Mouse (Mus musculus) large intestine, adult 2 months (tissue): ENCODE data around the gene Neil1. TPM values are rescaled to one million over a fixed set of nuclear protein-coding genes. Genes with fewer than 3 reads are reported as not detected.

Experiments used
- DNase-seq: peaks from one replicate; pipeline ENCODE4 v3.0.0-alpha.2; 2012; ENCODE audit warnings: low read depth, low spot score
- WGBS: fragments of 180-500 bp; shearing (Covaris S2); methylation state at CpG from one replicate; pipeline ENCODE4 v1.1.7; 2018; 5-methylcytosine and 5-hydroxymethylcytosine counted together
- polyA plus RNA-seq: library from polyadenylated mRNA; depleted of rRNA; stranded (reverse); fragments of >200 nt; gene quantifications from 2 replicates; pipeline ENCODE4 v1.2.3, GENCODE M21; 2012; rRNA removed

Gene Neil1
- 12.0 and 12.8 TPM in 2 replicates for polyA plus RNA-seq

DNA sequence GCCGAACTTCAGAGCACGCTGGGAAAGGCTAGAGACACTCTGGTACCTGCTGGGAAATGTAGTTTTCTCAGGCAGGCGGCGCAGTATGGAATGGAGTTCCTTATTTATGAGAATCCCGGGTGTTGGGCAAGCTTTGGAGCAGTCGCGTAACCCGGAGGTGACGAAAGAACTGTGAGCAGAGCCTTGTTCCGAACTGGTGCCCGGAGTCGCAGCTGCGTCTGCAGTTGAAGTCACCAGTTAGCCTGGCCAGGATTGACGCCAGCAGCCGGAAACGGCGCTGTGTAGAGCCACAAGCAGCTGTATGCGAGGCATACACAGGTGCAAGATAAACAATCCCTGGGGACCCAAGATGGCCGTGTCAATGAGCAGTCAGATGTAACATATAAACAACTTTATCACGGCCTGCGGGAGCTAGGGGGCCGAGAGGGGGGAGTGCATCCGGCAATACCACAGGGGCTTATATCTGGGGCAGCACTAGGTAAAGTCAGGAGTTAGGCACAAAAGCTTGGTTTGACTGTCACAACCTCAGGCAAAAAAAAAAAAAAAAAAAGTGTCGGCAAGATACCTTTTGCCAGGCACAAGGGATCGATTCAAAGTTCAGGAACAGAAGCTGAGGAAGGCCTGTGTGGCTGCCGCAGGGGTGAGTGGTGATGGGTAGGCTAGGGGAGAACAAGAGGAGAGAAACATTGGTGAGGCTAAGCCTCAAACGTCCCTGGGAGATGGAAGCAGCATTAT lies at the start of gene Neil1:
Neil1 (minus strand) TSS at position 162 of the 735 bp plus-strand sequence.
- WGBS, result 1% methylated on average over 27 of the region's 27 CpGs
- peak; percentile 76 for DNase-seq

DNA sequence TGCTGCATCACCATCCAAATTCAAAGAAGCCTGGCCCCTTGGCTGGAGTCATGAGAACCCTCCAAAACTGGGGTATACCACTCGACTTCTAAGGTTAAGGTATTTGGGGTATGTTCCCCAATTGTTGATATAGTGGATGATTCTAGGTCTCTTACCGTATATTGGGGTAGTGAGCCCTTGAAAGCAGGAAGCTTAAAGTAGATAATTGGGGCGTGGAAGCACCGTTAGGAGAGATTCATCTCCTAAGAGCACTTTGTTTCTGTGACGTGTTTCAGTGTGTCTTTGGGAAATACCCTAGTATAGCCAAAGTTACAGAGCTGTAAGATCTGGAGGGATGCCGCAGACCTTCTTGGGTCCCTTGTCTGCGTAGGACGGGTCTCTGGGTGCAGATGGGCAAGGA lies 49.3 kb upstream of the Neil1 start:
- 74% methylated on average over 8 of the region's 8 CpGs for WGBS
- no peak for DNase-seq

DNA sequence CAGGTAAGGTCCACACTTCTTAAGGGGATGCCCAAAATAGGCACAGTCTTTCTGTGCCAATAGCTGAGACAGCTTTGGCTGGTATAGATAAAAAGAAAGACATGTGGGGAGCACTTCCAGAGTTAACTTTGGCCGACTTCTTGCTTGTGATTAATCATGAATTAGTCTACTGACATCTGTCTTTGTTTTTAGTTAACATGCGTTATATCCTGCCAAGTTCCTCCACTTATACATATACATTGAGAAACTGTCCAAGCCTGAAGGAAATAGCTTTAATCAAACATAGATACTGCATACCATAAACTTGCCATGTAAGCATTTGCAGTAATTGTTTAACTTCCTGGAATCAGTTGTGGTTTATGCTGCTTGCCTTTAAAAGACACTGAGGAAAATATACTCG lies 48.6 kb upstream of the Neil1 start:
- 15% methylated on average over 3 of the region's 3 CpGs for WGBS

DNA sequence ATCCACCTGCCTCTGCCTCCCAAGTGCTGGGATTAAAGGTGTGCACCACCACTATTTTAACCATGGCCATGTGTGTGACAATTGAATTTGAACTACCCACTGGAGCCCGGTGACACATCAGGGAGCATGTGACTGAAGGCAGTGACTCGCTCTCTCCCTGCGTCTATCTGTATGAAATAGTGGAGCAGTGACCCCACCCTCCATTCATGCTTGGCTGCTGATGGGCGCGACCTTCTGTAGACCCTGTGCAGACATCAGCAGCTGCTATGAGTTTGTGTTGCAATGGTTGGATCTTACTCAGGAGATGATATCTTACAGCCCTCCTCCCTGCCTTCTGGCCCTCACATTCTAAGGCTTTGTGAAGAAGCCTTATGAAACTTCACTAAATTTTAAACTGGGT lies 20.3 kb upstream of the Neil1 start:
- 65% methylated on average over 5 of the region's 5 CpGs for WGBS

More for the DNA sequence above, 48.6 kb upstream of the Neil1 start:
- DNase-seq, result no peak

DNA sequence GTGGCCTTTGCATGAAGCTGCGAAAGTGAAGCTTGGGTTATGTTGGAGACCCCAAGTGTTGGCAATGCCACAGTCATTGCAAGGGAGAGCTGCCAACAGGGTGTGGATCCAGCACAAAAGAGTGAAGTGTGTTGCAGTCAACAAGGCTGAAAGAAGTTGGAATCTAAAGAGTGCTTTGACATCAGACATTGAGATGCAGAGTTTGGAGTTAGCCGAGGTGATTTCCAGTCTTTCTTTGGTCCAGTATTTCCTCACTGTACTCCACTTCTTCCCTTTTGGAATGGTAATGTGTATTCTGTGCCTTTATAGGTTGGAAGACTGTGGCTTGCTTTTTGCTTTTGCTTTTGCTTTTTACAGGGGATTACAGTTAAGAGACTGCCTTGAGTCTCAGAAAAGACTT lies 18.1 kb upstream of the Neil1 start:
- DNase-seq, result no peak
- WGBS, result 90% methylated on average over 2 of the region's 2 CpGs

More for the DNA sequence above, 20.3 kb upstream of the Neil1 start:
- no peak for DNase-seq

DNA sequence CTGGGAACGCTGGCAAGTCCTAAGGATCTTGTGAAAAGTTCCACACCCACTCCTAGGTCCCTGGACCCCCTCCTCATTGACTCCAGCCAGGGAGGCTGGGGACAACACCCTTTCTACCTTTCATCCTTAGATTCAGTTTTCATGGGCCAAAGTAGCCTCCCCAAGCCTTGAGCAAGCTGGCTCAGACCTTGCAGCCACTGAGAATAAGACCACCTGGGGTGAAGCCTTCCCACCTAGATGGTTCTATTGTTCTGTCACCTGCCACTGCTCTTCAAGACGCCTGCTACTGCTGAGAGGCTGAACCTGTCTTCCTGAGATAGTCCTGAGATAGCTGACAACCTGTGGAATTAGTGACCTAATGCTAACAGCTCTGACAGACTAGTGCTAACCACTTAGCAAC lies 15.0 kb upstream of the Neil1 start:
- DNase-seq, result no peak
- 55% methylated on average over 2 of the region's 2 CpGs for WGBS

DNA sequence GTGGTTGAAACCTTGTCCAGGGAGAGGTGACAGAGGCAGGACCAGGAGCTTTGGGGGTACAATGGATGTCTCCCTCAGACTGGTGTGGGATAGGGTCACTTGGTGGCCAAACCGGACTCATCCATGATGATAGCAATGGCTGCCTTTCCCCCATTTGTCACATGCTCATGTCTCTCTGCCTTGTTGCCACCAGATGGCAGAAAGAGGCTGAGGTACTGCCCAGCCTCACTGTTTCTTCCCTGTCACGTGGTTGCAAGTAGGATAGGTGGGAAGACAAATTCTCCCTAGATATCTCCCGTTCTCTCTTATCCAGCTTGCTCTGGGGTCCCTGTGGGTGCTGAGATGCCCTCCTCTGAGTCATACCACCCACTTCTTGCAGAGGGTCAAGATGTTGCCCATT lies 14.4 kb upstream of the Neil1 start:
- no peak for DNase-seq
- 4% methylated on average over 3 of the region's 3 CpGs for WGBS

DNA sequence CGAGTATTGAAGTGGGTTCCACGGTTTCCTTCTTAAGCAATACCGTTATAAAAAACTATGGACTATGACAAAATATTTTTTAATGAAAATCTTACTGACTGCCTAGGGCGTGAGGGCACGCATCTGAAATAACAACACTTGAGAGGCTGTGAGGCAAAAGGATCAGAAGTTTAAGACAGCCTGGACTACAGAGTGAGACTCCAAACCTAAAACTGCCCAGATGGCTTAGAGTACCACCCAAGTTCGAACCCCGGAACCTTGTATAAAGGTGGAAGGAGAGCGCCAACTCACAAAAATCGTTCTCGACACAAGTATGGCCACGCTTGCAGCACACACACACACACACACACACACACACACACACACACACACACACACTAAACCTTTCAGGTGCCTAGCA lies 10.4 kb upstream of the Neil1 start:
- no peak for DNase-seq
- 36% methylated on average over 11 of the region's 11 CpGs for WGBS

DNA sequence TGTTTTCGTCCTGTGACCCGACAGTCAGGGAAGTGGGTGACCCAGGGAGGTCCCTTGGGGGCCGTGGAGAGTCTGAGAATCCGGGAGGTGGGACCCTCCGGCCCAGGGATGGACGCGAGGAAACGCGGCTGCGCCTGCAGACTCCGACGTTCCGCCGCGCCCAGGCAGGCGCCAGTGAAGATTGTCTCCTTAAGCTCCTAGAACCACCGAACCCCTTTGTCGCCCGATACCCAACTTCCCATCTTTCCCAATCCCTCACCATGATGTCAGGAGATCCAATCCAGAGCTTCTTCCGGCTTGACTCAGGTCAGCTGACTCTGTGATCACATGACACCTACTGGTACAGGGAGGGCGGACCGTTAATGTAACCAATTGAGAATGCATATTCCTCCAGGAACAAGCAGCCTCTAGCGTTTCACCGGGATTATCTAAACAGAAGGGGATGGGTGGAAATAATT lies 9.9 kb upstream of the Neil1 start, which contains the start of gene Commd4:
Commd4 (minus strand) TSS at position 319 of the 458 bp plus-strand sequence.
- 0% methylated on average over 24 of the region's 24 CpGs for WGBS
- DNase-seq, result peak; percentile 89

DNA sequence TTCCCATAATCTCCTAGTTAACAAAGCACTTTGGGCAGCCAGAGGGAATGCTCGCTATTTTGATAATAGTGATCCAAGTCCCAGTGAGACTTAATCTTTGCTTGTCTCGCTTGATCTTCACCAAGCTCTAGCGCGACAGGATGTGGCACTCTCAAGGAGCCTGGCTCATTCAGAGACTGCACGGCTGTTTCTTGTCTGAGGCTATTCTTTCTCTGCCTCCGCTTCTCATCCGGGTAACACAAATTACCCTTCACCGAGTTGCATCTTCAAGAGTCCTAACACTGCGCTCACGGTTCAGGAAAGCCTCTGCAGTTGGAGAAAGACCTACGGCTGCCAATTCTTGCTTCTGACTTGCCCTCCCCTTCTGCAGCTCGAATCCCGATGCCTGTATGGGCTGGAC lies 9.4 kb upstream of the Neil1 start:
- 30% methylated on average over 13 of the region's 13 CpGs for WGBS
- DNase-seq, result no peak

DNA sequence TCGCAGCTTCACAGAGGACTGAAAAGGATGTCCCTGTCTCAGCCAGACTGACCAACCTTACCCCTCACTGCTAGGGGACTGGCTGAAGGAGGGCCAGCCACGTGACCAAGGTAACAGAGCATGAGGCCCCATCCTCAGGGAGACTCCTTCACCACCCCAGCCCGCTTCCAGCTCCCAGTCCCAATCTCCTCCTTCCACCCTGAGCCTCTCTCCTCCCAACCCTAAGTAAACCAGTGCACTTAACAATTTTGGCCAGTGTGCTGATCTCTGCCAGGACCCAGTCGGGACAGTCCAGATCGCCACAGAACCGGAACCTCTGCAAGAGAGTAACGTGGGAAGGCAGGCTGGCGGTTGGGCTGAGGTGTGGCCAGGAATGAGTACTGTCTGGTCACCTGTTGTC lies 8.7 kb upstream of the Neil1 start:
- WGBS, result 83% methylated on average over 8 of the region's 8 CpGs
- no peak for DNase-seq

DNA sequence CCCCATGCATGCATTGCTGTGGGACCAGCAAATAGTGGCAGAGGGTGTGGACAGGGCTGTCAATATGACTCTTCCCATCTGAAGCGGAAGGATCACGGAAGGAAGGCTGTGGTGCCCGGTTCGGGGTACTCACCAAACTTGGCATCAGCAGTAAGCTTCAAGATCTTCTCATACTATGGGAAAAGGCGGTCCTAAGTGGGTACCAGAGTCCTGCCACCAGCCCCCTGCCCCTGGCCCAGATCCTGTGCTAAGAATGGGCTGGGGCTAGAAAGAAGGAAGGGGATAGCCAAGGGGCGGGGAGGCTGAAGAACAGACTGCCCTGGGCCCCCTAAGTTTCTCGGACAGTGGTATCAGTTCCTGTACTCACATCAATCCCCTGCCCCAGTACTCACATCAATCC lies 8.3 kb upstream of the Neil1 start:
- 93% methylated on average over 7 of the region's 7 CpGs for WGBS
- no peak for DNase-seq

DNA sequence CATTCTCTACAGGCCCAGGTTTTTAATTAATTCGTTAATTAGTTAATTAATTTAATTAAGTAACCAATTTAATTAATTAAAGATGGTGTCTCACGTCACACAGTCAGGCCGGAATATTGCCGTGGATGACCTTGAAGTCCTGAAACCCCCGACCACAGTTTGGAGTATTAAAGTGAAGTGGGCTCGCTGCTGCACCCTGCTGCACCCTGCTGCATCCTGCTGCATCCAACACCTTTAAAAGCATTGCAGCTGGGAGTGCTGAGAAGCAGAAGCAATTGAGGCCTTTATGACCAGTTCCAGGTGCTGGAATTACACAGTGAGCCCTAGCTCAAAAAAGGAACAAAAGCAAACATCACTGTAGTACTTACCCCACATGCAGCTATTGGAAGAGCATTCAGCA lies 4.2 kb upstream of the Neil1 start:
- WGBS, result 58% methylated on average over 6 of the region's 6 CpGs

DNA sequence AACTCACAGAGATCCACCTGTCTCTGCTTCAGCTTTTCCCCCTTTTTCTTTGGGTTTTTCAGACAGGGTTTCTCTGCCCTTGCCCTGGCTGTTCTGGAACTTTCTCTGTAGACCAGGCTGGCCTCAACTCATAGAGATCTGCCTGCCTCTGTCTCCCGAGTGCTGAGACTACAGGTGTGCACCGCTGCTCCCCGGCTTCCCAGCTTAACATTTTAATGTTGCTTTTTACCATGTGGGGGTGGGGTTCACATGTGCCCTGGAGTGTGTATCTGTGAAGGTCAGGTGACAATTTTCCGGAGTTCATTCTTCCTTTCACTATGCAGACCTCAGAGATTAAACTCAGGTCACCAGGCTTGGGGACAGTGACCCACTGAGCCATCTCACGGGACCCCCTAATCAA lies 2.1 kb upstream of the Neil1 start:
- 83% methylated on average over 5 of the region's 5 CpGs for WGBS
- DNase-seq, result no peak

More for the DNA sequence above, 4.2 kb upstream of the Neil1 start:
- DNase-seq, result no peak

DNA sequence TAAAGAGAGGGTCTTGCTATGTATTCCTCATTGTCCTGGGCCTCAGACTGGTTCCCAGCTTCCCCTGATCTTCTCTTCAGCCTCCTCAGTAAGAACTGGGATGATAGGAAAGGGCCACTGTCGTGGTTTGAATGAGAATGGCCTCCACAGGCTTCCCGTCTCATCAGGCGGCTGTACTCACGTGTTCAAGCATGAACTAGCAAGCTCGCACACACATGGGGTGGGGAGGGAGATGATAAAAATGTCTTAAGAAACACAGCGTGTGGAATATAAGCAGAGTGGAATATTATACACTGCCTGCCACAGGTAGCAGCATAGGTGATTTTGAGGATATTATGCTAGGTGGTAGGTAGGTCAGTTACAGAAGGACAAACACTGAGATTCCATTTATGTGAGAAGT lies 916 bp upstream of the Neil1 start:
- DNase-seq, result no peak
- WGBS, result 73% methylated on average over 6 of the region's 6 CpGs

DNA sequence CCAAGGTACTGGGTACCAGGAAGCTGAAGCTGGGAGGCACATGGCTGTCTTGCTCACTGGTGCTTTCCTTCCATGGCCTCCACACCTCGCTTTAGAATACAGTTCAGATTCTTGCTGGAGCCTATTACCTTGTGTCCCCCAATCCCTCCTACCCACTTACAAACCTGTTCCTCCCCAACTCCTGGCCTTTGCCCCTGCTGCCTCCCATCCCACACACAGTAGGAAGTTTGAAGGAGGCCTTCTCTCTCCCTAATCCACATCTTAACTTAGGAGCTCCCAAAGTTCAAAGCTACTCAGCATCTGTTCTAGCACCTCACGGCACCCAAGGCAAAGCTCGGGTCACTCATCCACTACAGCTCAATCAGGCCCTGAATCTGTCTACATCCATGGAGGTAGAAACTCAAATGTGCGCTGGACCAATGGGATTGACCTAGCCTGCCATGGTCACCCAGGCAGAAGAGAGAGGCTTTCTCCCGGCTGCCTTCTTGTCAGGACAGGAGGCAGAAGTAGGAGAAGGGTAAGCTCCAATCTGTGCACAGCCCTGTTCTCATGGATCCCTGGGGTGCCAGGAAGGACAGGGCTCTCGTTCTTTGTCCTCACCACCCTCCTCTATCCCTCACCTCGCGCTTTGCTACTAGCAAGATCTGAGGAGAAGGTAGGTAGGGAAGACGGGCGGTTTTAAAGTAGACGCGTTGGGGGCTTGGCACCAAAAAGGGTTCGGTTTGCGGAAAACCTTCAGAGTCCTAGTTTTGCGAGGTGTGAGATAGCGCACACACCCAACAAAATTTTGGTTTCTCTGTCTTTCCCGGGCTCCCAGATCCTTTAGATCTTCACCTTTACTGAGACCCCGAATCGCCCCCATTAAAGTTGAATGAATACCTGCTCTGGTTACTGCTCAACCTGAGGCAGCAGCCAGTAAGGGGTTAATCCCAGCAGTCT lies 631 bp downstream of the Neil1 start:
- 6% methylated on average over 19 of the region's 19 CpGs for WGBS
- DNase-seq, result no peak

DNA sequence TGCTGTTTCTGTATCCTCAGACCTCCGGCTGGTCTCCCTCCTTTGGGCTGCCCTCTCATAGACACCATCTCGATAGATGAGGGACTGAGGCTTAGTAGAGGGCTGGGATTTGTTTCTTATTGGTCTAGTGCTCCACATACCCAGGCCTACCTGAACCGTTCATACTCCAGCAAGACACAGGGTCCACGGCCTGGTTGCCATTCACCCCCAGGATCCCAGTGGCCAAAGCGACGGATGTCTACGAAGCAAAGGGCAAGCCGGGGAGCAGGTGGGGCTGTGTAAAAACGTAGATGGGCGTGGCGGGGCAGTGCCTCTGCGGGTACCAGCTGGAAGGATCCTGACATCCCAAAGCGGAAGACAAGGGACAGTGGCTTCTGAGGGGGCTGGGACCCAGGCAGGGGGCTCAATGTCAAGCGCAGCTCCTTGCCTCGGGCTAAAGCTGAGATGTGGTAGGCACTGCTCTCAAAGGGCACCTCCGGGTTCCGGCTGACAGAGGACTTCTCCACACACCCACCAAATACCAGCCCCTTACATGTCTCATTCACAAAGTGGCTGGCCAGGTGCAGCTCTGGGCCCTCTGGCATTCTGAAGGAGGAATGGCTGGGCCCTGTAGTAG lies 1.5 kb downstream of the Neil1 start:
- no peak for DNase-seq
- 63% methylated on average over 17 of the region's 17 CpGs for WGBS

DNA sequence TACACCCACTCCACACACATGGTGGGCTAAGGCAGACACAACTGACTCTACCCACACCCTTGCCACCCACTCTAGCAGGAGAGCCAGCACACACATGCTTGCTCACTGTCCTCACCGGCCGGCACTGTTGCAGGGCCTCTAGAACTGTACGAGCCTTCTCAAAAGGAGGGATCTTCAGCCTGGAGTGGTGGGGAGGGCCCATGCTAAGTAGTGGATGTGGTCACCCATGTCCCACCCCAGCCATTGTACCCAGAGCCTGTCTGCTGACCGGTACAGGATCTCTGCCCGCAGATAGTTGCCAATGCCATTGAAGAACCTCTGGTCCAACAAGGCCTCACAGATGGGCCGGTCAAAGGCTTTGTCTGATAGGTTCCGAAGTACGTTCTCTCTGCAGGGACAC lies 3.3 kb downstream of the Neil1 start:
- WGBS, result 94% methylated on average over 8 of the region's 8 CpGs
- no peak for DNase-seq

DNA sequence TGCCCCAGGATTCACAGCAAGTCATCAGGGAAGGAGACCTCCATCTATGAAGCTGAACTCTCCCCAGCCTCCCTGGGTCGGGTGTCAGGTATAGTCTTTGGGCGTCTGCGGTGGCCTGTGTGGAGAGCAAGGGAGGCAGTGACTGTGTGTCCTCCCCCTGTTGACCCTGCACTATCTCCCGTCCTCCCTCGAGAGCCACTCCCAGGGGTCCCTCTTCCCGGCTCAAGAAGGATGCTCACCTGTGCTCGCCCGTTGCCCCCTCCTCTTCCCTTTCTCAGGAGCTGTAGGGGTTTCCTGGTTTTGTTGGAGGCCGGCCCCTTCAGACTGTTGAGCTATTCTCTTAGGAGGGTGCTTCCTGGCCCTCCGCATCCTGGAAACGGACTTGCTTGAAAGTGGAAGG lies 4.9 kb downstream of the Neil1 start:
- 85% methylated on average over 11 of the region's 11 CpGs for WGBS
- no peak for DNase-seq
